In genomic region chr4:97230411-97231104, GRCm38 (mm10) we compare ENCODE assay signal across 29 mouse cellular contexts. TPM values are rescaled to one million over a fixed set of nuclear protein-coding genes. Genes with fewer than 3 reads are reported as not detected.
A peak's percentile ranks its signal among the peaks of the same experiment; 100 is the strongest.
DNase-seq lines count a peak whose midpoint lies in the region; ATAC-seq and TF ChIP-seq lines count a peak whose summit lies in the region.
"Had no signal": no experiment of that assay in that cellular context is flagged by ENCODE, and none has a peak within 500 bp of the region (broad histone marks: within the 10 kb centered on the region; RNA-seq: fewer than 3 reads in every experiment).

No protein-coding gene starts in this region.

- H3K9me3 ChIP-seq in hindbrain, embryonic 11.5 days (ENCODE audit: control insufficient read depth, low read length), result no peaks in the 10 kb centered on the region
- H3K9me3 ChIP-seq in hindbrain, postnatal 0 days (ENCODE audit: low read length), result no peaks in the 10 kb centered on the region
- H3K9me3 ChIP-seq in midbrain, embryonic 14.5 days (ENCODE audit: control insufficient read depth, low read length), result no peaks in the 10 kb centered on the region
- no peaks in the 10 kb centered on the region for H3K9me3 ChIP-seq in midbrain, embryonic 10.5 days (replicated peaks)
- H3K9me3 ChIP-seq in forebrain, embryonic 11.5 days (ENCODE audit: control insufficient read depth, low read length), result no peaks in the 10 kb centered on the region
- H3K9me3 ChIP-seq: forebrain, embryonic 12.5 days; heart, embryonic 15.5 days had no signal

- H3K36me3 ChIP-seq in hindbrain, embryonic 11.5 days (ENCODE audit: control insufficient read depth, insufficient read depth, low read length), result no peaks in the 10 kb centered on the region
- H3K36me3 ChIP-seq in hindbrain, postnatal 0 days (ENCODE audit: insufficient read depth, low read length), result no peaks in the 10 kb centered on the region
- H3K36me3 ChIP-seq in midbrain, embryonic 14.5 days (ENCODE audit: control insufficient read depth, insufficient read depth, low read length), result no peaks in the 10 kb centered on the region
- H3K36me3 ChIP-seq in midbrain, embryonic 10.5 days, result no peaks in the 10 kb centered on the region
- H3K36me3 ChIP-seq in forebrain, embryonic 11.5 days (ENCODE audit: control insufficient read depth, insufficient read depth, low read length), result no peaks in the 10 kb centered on the region
- H3K36me3 ChIP-seq: forebrain, embryonic 12.5 days; heart, embryonic 15.5 days had no signal

- H3K27ac ChIP-seq in hindbrain, embryonic 11.5 days (ENCODE audit: low read depth, low read length), result no peak overlapping the region
- no peak overlapping the region for H3K27ac ChIP-seq in hindbrain, postnatal 0 days
- H3K27ac ChIP-seq in midbrain, embryonic 14.5 days (replicated peaks; ENCODE audit: low read depth, low read length), result no peak overlapping the region
- H3K27ac ChIP-seq in midbrain, embryonic 10.5 days (replicated peaks), result no peak overlapping the region
- H3K27ac ChIP-seq in forebrain, embryonic 11.5 days (ENCODE audit: low read depth, low read length), result no peak overlapping the region
- H3K27ac ChIP-seq: forebrain, embryonic 12.5 days; gastrocnemius, adult 2 months; heart, embryonic 15.5 days; layer of hippocampus, adult 2 months had no signal

- DNase-seq in hindbrain, embryonic 11.5 days (ENCODE audit: low spot score), result peak; percentile 1
- DNase-seq in hindbrain, postnatal 0 days (ENCODE audit: low spot score), result no peak
- DNase-seq in midbrain, embryonic 14.5 days, result peak; percentile 31
- DNase-seq in midbrain, embryonic 10.5 days (ENCODE audit: low spot score), result no peak
- peak; percentile 31 for DNase-seq in embryo, embryonic 10.5 days (ENCODE audit: low spot score)
- DNase-seq in gonadal fat pad, adult 2 months (ENCODE audit: low read depth), result peak; percentile 5
- no peak for DNase-seq in forebrain, embryonic 11.5 days (ENCODE audit: low spot score)
- no peak for DNase-seq in cerebellum, adult 11 months
- DNase-seq: adrenal gland, postnatal 14 days; cerebellum, adult 9-11 months; gastrocnemius, adult 2 months; kidney, postnatal 14 days; right cerebral cortex, postnatal 25 days; spleen, adult 18-20 months had no signal

- H3K27me3 ChIP-seq in hindbrain, embryonic 11.5 days (ENCODE audit: control insufficient read depth, insufficient read depth, low read length), result no peaks in the 10 kb centered on the region
- H3K27me3 ChIP-seq in hindbrain, postnatal 0 days (ENCODE audit: insufficient read depth, low read length), result no peaks in the 10 kb centered on the region
- H3K27me3 ChIP-seq in midbrain, embryonic 14.5 days (ENCODE audit: control insufficient read depth, insufficient read depth, low read length), result no peaks in the 10 kb centered on the region
- no peaks in the 10 kb centered on the region for H3K27me3 ChIP-seq in midbrain, embryonic 10.5 days (ENCODE audit: low read depth, poor library complexity, severe bottlenecking)
- no peaks in the 10 kb centered on the region for H3K27me3 ChIP-seq in forebrain, embryonic 11.5 days (ENCODE audit: control insufficient read depth, insufficient read depth, low read length)
- H3K27me3 ChIP-seq: forebrain, embryonic 12.5 days; heart, embryonic 15.5 days had no signal

- no peak overlapping the region for H3K4me2 ChIP-seq in hindbrain, embryonic 11.5 days (replicated peaks; ENCODE audit: low read depth, low read length)
- no peak overlapping the region for H3K4me2 ChIP-seq in hindbrain, postnatal 0 days (ENCODE audit: low read depth, low read length)
- no peak overlapping the region for H3K4me2 ChIP-seq in midbrain, embryonic 14.5 days (ENCODE audit: low read length)
- H3K4me2 ChIP-seq in forebrain, embryonic 11.5 days (ENCODE audit: low read depth, low read length, severe bottlenecking), result no peak overlapping the region
- H3K4me2 ChIP-seq: forebrain, embryonic 12.5 days; heart, embryonic 15.5 days had no signal

- no peak overlapping the region for H3K9ac ChIP-seq in hindbrain, embryonic 11.5 days (ENCODE audit: low read depth, low read length)
- H3K9ac ChIP-seq in hindbrain, postnatal 0 days (replicated peaks; ENCODE audit: low read length), result no peak overlapping the region
- no peak overlapping the region for H3K9ac ChIP-seq in midbrain, embryonic 14.5 days (replicated peaks; ENCODE audit: low read length)
- H3K9ac ChIP-seq in forebrain, embryonic 11.5 days (ENCODE audit: low read length), result no peak overlapping the region
- H3K9ac ChIP-seq: forebrain, embryonic 12.5 days; heart, embryonic 15.5 days had no signal

- TF ChIP-seq CTCF in hindbrain, postnatal 0 days (IDR thresholded peaks at IDR 0.05; ENCODE audit: low read depth), result no peak

- 63% methylated on average over 5 of the region's 5 CpGs for WGBS in hindbrain, embryonic 11.5 days
- WGBS in hindbrain, postnatal 0 days, result 59% methylated on average over 5 of the region's 5 CpGs
- WGBS in midbrain, embryonic 14.5 days, result 41% methylated on average over 5 of the region's 5 CpGs
- 67% methylated on average over 5 of the region's 5 CpGs for WGBS in midbrain, embryonic 10.5 days
- 71% methylated on average over 5 of the region's 5 CpGs for WGBS in forebrain, embryonic 11.5 days

- ATAC-seq in hindbrain, embryonic 11.5 days (ENCODE audit: low FRiP score), result no peak
- no peak for ATAC-seq in hindbrain, postnatal 0 days
- ATAC-seq in midbrain, embryonic 14.5 days (ENCODE audit: low FRiP score, low TSS enrichment), result no peak
- no peak for ATAC-seq in forebrain, embryonic 11.5 days (replicated peaks; ENCODE audit: low FRiP score)
- ATAC-seq: hindbrain, embryonic 16.5 days; intestine, postnatal 0 days had no signal

- H3K4me1 ChIP-seq in hindbrain, embryonic 11.5 days (replicated peaks; ENCODE audit: control insufficient read depth, insufficient read depth, low read length), result no peaks in the 10 kb centered on the region
- no peaks in the 10 kb centered on the region for H3K4me1 ChIP-seq in hindbrain, postnatal 0 days (ENCODE audit: insufficient read depth, low read length)
- 0 out of 2 replicates have a peak, but pooled peaks cover 3% of the 10 kb centered on the region for H3K4me1 ChIP-seq in midbrain, embryonic 14.5 days (ENCODE audit: control insufficient read depth, insufficient read depth, low read length)
- peaks cover 4% of the 10 kb centered on the region; the same call in 1 of the 2 replicates for H3K4me1 ChIP-seq in midbrain, embryonic 10.5 days
- no peaks in the 10 kb centered on the region for H3K4me1 ChIP-seq in forebrain, embryonic 11.5 days (replicated peaks; ENCODE audit: control insufficient read depth, insufficient read depth, low read length)
- H3K4me1 ChIP-seq: heart, embryonic 15.5 days had no signal

- no peak overlapping the region for H3K4me3 ChIP-seq in hindbrain, embryonic 11.5 days (ENCODE audit: low read depth, low read length)
- no peak overlapping the region for H3K4me3 ChIP-seq in hindbrain, postnatal 0 days (ENCODE audit: low read length)
- H3K4me3 ChIP-seq in midbrain, embryonic 14.5 days (replicated peaks; ENCODE audit: low read depth, low read length), result no peak overlapping the region
- no peak overlapping the region for H3K4me3 ChIP-seq in midbrain, embryonic 10.5 days
- no peak overlapping the region for H3K4me3 ChIP-seq in forebrain, embryonic 11.5 days (ENCODE audit: low read depth, low read length)
- H3K4me3 ChIP-seq: forebrain, embryonic 12.5 days; gastrocnemius, adult 2 months; heart, embryonic 15.5 days; layer of hippocampus, adult 2 months had no signal

RNA-seq across cellular contexts. Expression of gene Gm10192, which starts 47.6 kb away (rescaled TPM):
- not detected in 2 replicates for polyA plus RNA-seq in hindbrain, embryonic 11.5 days (2014; fragmentation: Nextera tagmentation; extraction: Ambion mirVana)
- total RNA-seq in hindbrain, postnatal 0 days (2014; rRNA removed), result not detected in 2 replicates
- polyA plus RNA-seq in hindbrain, postnatal 0 days (2015; fragmentation: Nextera tagmentation; extraction: Ambion mirVana), result not detected in 2 replicates
- not detected in 2 replicates for polyA plus RNA-seq in midbrain, embryonic 14.5 days (2014; fragmentation: Nextera tagmentation; extraction: Ambion mirVana)
- polyA plus RNA-seq in midbrain, embryonic 10.5 days (2016; fragmentation: Nextera tagmentation; extraction: Ambion mirVana), result not detected in 2 replicates
- polyA plus RNA-seq in gonadal fat pad, adult 2 months (2012; rRNA removed), result not detected in 2 replicates
- not detected in 2 replicates for polyA plus RNA-seq in forebrain, embryonic 11.5 days (2014; fragmentation: Nextera tagmentation; extraction: Ambion mirVana)
- total RNA-seq: adrenal gland, postnatal 14 days; gastrocnemius, adult 2 months; gastrocnemius, postnatal 4 days; hematopoietic stem cell, adult 5-6 weeks; layer of hippocampus, adult 2 months; layer of hippocampus, postnatal 25 days; liver, adult 2 months; megakaryocyte, adult 5-6 weeks had no signal
- polyA plus RNA-seq: cortical plate, adult 2 months; forebrain, embryonic 12.5 days; heart, embryonic 15.5 days; hindbrain, embryonic 16.5 days; intestine, postnatal 0 days; limb, embryonic 11.5 days; liver, adult 2 months; liver, embryonic 16.5 days; lung, embryonic 16.5 days; urinary bladder, adult 2 months had no signal

Comparison
In these comparisons a context has a peak if more than half of its experiments do, and no peak if none do; other contexts are left out.
1. DNase-seq: peak in hindbrain, embryonic 11.5 days (single experiment), midbrain, embryonic 14.5 days (single experiment), embryo, embryonic 10.5 days (single experiment) and gonadal fat pad, adult 2 months (single experiment); none in hindbrain, postnatal 0 days (single experiment), midbrain, embryonic 10.5 days (single experiment), forebrain, embryonic 11.5 days (single experiment) and cerebellum, adult 11 months (single experiment).